Mouse (Mus musculus) hindbrain, embryonic 15.5 days (tissue): ENCODE measurements at regions not wholly inside any gene's neighbourhood (a gene's known extent, or its start where the extent isn't known, plus 50 kb on each side); places are given as distances from the start of the nearest gene placed in this dataset.
A peak's percentile ranks its signal among the peaks of the same experiment; 100 is the strongest.

Experiments used
- ATAC-seq: fragments of 200-750 bp; cut with Nextera tagmentation; 2 replicates; pipeline ENCODE4 v1.8.0; 2017; ENCODE audit warnings: low read depth, moderate number of reproducible peaks, moderate TSS enrichment; ENCODE audit not compliant: low FRiP score
- H3K27ac ChIP-seq: fragments of 300-500 bp; sonication (generic); replicated peaks from 2 replicates; pipeline ENCODE4 v1.5.1; 2015; ENCODE audit warnings: mild to moderate bottlenecking, inconsistent platforms
- H3K27me3 ChIP-seq: fragments of 300-500 bp; sonication (generic); 2 replicates; pipeline ENCODE4 v1.6.1; 2015; ENCODE audit warnings: control low read depth, inconsistent platforms
- H3K36me3 ChIP-seq: fragments of 300-500 bp; sonication (generic); 2 replicates; pipeline ENCODE4 v1.6.1; 2015; ENCODE audit warnings: control low read depth, inconsistent platforms
- H3K4me1 ChIP-seq: fragments of 300-500 bp; sonication (generic); replicated peaks from 2 replicates; pipeline ENCODE4 v1.6.1; 2015; ENCODE audit warnings: control low read depth, inconsistent platforms
- H3K4me2 ChIP-seq: fragments of 300-500 bp; sonication (generic); 2 replicates; pipeline ENCODE4 v1.6.1; 2015; ENCODE audit warnings: moderate library complexity, mild to moderate bottlenecking, inconsistent platforms
- H3K4me3 ChIP-seq: fragments of 300-500 bp; sonication (generic); 2 replicates; pipeline ENCODE4 v1.5.1; 2015; ENCODE audit warnings: mild to moderate bottlenecking, inconsistent platforms
- H3K9ac ChIP-seq: fragments of 300-500 bp; sonication (generic); 2 replicates; pipeline ENCODE4 v1.6.1; 2015; ENCODE audit warnings: inconsistent platforms
- H3K9me3 ChIP-seq: fragments of 300-500 bp; sonication (generic); 2 replicates; pipeline ENCODE4 v1.6.1; 2016; ENCODE audit warnings: control low read depth, inconsistent platforms
- WGBS: fragments of 180-500 bp; shearing (Covaris S2); methylation state at CpG from one replicate; pipeline ENCODE4 v1.1.7; 2015; 5-methylcytosine and 5-hydroxymethylcytosine counted together

DNA sequence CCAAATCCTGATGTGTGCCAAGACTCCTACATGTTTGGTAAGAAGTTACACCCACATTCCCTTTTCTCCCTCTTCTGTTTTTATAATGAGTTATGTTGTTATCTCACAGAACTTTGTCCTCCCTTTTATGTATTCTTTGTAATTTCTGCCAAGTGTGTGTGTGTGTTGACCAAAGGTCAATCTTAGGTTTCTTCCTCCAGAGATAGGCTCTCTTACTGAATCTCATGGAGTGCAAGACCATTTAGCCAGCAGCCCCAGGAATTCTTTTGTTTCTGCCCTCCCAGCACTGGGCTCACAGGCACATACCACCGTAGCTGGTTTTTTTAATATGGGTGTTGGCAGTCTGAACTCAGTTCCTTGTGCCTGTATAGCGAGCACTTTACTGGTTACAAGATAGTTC lies 119.8 kb upstream of the Pmfbp1 start:
- ATAC-seq, result no peak
- Histone ChIP-seq H3K27ac (no peak overlapping the region), H3K36me3 (no peaks in the 10 kb centered on the region), H3K4me1 (no peaks in the 10 kb centered on the region), H3K9ac (no peak overlapping the region), H3K9me3 (no peaks in the 10 kb centered on the region), H3K4me3 (no peak overlapping the region), H3K27me3 (no peaks in the 10 kb centered on the region), H3K4me2 (no peak overlapping the region)
- 77% methylated on average over 2 of the region's 2 CpGs for whole genome bisulfite sequencing

DNA sequence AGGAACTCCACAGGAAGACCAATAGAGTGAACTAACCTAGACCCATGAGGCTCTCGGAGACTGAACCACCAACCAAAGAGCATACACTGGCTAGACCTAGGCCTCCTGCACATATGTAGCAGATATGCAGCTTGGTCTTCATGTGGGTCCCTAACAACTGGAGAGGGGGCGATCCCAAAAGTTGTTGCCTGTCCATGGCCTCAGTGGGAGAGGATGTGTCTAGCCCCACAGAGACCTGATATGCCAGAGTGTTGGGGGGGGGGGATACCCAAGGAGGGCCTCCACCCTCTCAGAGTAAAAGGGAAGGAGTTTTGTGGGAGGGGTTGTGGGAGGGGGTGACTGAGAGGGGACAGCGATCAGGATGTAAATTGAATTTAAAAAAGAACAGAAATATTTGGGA lies 108.9 kb upstream of the Pmfbp1 start:
- Histone ChIP-seq H3K4me1 (no peaks in the 10 kb centered on the region), H3K36me3 (no peaks in the 10 kb centered on the region), H3K4me3 (no peak overlapping the region), H3K9me3 (no peaks in the 10 kb centered on the region), H3K9ac (no peak overlapping the region), H3K4me2 (no peak overlapping the region), H3K27me3 (no peaks in the 10 kb centered on the region), H3K27ac (no peak overlapping the region)
- 94% methylated on average over 3 of the region's 3 CpGs for WGBS
- no peak for ATAC-seq

DNA sequence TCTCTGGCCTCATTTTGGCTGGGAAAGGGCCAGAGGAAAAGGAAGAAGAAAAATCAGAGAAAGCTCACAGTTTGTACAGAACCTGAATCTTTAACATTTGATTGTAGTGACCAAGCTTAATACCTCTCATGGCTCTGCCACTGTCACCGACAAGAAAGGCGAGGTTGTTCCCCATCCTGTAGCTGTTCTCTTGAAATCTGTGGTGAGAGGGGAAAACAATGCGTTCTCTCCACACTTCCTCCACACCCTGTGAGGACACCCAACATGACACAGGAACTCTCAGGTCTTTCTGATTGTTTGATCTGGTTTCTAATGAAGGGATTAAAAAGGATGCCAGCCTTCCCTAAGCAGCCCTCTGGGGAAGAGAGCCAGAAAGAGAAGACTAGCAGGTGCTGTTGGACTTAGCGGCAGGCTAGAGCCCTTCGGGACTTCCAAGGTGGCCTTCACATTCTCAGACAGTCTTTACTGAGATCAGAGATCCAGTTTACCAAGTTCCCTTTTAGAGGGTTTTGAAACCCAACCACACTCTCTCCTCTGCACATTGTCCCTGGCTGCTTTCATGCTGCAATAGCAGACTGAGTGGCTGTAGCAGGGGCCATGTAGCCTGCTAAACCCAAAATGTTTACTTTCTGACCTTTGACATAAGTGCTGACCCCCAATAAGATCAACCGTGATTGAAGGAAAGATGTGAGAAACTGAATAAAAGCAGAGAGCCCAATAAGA lies 98.5 kb upstream of the Pmfbp1 start:
- Histone ChIP-seq H3K27me3 (no peaks in the 10 kb centered on the region), H3K4me3 (no peak overlapping the region), H3K36me3 (no peaks in the 10 kb centered on the region), H3K4me2 (no peak overlapping the region), H3K4me1 (no peaks in the 10 kb centered on the region), H3K9ac (no peak overlapping the region), H3K9me3 (no peaks in the 10 kb centered on the region), H3K27ac (no peak overlapping the region)
- ATAC-seq, result no peak
- WGBS, result 84% methylated on average over 6 of the region's 6 CpGs

DNA sequence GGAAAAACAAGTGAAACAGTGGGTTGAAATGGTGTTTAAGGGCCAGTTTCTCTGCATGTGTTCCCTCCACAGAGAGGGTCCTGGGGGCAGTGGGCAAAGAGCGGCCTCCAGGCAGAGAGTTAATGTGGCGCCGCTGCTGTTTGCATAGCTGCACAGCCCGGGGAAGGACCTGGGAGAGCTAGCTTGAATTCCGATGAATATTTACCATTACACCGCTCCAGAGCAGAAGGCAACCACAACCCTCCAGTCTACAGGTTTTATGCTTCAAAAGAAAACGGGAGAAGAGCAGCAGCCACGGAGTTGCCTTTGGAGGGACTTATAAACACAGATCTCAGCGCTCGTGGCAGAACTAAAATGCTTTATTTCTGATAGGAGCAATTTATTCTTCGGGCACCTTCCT lies 94.2 kb upstream of the Pmfbp1 start:
- 53% methylated on average over 11 of the region's 11 CpGs for WGBS
- Histone ChIP-seq H3K4me3 (no peak overlapping the region), H3K36me3 (no peaks in the 10 kb centered on the region), H3K27ac (peak overlapping the region; percentile 51; the same call in 1 of the 2 replicates), H3K9ac (no peak overlapping the region), H3K9me3 (no peaks in the 10 kb centered on the region), H3K27me3 (no peaks in the 10 kb centered on the region), H3K4me1 (no peaks in the 10 kb centered on the region), H3K4me2 (0 out of 2 replicates have a peak overlapping the region, but pooled peaks have one; percentile 3)
- ATAC-seq, result no peak

DNA sequence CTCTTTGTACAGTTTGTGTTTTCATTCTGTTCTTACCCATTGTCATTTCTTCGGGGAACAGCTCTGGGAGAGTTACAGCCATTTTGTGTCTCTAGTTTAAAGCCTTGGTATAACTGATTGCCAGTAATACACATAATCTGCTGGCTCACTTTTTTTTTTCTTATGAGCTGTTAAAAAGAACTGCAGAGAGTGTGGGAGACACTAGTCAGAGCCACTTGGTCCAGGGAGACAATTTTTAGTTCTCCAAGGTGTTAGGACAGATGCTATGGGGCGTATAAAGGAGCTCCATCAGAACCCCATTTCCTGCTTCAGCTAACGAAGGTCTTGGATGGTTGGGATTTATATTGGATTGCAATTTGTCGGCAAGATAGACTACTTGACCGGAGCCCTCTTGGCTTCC lies 93.6 kb upstream of the Pmfbp1 start:
- H3K4me3 ChIP-seq, result no peak overlapping the region
- H3K4me2 ChIP-seq, result no peak overlapping the region
- H3K27me3 ChIP-seq, result no peaks in the 10 kb centered on the region
- WGBS, result 89% methylated on average over 5 of the region's 5 CpGs
- no peak for ATAC-seq
- no peaks in the 10 kb centered on the region for H3K36me3 ChIP-seq
- no peak overlapping the region for H3K27ac ChIP-seq
- H3K9me3 ChIP-seq, result no peaks in the 10 kb centered on the region
- no peak overlapping the region for H3K9ac ChIP-seq
- no peaks in the 10 kb centered on the region for H3K4me1 ChIP-seq

DNA sequence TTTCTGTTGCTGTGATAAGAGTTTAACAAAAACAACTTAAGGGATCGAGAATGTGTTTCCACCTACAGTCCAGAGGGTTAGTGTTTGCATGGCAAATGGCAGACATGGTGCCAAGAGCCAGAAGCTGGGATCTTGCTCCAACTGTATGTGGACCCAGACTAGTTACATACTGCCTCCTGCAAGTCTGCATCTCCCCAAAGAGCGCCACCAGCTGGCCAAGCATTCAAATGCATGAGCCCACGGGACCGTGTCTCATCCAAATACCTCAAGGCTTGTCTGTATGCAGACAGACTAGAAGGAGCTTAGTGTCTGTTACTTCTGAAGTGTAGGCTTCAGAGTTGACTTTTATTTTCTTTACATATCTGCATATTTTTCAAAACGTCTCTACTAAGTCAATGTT lies 85.9 kb upstream of the Pmfbp1 start:
- Histone ChIP-seq H3K4me1 (no peaks in the 10 kb centered on the region), H3K9ac (no peak overlapping the region), H3K36me3 (no peaks in the 10 kb centered on the region), H3K4me3 (no peak overlapping the region), H3K9me3 (no peaks in the 10 kb centered on the region), H3K27ac (no peak overlapping the region), H3K4me2 (no peak overlapping the region), H3K27me3 (no peaks in the 10 kb centered on the region)
- ATAC-seq, result no peak
- WGBS, result 60% methylated on average over 5 of the region's 5 CpGs

DNA sequence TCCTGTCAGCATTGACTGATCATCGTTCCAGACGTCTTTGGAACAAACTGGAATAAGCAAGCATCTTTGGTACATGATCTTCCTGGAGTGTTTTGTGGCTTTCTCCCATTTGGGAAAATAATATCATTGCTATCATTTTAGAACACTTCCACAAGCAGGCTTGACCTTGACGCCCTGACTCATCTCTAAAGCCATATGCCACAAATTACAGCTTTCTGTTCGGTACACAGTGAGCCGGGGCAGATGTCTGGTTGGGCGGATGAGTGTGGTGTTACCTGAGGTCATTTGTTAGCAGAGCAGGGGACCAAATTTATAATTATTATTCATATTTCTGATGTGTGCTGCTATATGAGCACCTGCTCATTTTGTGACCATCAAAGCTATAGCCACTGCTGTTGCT lies 83.3 kb upstream of the Pmfbp1 start:
- no peaks in the 10 kb centered on the region for H3K9me3 ChIP-seq
- ATAC-seq, result no peak
- H3K27ac ChIP-seq, result no peak overlapping the region
- no peaks in the 10 kb centered on the region for H3K27me3 ChIP-seq
- no peak overlapping the region for H3K4me3 ChIP-seq
- 74% methylated on average over 6 of the region's 6 CpGs for WGBS
- no peak overlapping the region for H3K9ac ChIP-seq
- H3K4me1 ChIP-seq, result peaks cover 3% of the 10 kb centered on the region
- H3K36me3 ChIP-seq, result no peaks in the 10 kb centered on the region
- H3K4me2 ChIP-seq, result no peak overlapping the region

DNA sequence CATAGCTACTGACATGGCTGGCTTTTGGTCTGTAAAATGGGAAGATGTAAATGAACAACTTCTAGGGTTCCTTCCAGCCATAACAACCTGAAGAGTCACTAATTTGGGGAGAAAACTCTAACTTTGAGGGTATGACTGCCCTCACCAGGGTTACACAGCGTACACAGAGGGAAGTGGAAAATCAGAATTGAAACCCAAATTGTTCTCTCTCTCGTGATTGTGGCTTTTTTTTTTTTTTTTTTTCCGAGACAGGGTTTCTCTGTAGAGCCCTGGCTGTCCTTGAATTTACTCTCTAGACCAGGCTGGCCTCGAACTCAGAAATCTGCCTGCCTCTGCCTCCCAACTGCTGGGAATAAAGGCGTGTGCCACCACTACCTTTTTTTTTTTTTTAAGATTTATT lies 80.4 kb upstream of the Pmfbp1 start:
- Histone ChIP-seq H3K36me3 (no peaks in the 10 kb centered on the region), H3K9me3 (no peaks in the 10 kb centered on the region), H3K4me2 (no peak overlapping the region), H3K9ac (no peak overlapping the region), H3K27me3 (no peaks in the 10 kb centered on the region), H3K4me3 (no peak overlapping the region), H3K4me1 (peaks cover 30% of the 10 kb centered on the region), H3K27ac (no peak overlapping the region)
- WGBS, result 85% methylated on average over 5 of the region's 5 CpGs
- ATAC-seq, result no peak

DNA sequence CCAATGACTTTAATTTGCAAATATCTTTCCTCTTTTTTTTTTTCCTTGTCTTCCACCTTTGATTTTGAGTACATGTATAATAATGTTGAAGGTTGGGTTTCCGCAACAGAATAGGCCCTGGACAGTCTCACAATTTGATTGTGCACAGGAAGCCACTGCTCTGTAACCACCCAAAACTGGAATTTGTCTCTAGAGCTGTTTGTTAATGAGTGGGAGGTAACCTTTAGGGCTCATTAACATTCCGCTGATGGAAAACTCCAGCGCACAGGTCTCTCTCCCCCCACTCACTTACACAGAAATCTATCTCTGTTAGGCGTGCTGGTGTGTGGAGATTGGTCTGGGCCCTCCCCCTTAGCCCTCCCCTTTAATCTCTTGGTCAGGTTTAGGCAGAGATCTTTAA lies 78.5 kb upstream of the Pmfbp1 start:
- no peak overlapping the region for H3K4me2 ChIP-seq
- no peak overlapping the region for H3K4me3 ChIP-seq
- H3K27ac ChIP-seq, result peak overlapping the region; percentile 82
- H3K36me3 ChIP-seq, result no peaks in the 10 kb centered on the region
- no peaks in the 10 kb centered on the region for H3K27me3 ChIP-seq
- no peak overlapping the region for H3K9ac ChIP-seq
- WGBS, result 50% methylated on average over 4 of the region's 4 CpGs
- H3K9me3 ChIP-seq, result no peaks in the 10 kb centered on the region
- peak; percentile 27; the same call in 1 of the 2 replicates for ATAC-seq
- H3K4me1 ChIP-seq, result peaks cover 41% of the 10 kb centered on the region

DNA sequence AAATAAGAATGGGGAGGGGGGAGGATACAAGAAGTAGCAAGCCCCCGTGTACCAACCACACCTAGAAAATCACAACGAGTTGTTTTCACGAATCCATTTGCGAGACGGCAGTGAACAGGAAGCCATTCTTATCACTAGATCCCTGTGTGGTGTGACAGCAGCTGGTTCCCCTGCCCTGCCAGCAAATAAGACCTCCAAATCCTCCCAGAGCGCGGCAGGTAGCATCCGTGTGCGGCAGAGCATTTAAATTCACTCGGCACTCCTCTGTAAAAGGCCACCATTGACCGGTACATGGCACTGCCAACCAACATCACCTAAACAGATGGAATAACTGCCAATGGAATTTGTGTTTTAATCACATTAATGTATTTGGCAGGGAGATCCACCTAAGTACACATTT lies 77.9 kb upstream of the Pmfbp1 start:
- no peaks in the 10 kb centered on the region for H3K9me3 ChIP-seq
- no peak for ATAC-seq
- H3K36me3 ChIP-seq, result no peaks in the 10 kb centered on the region
- 0 out of 2 replicates have a peak overlapping the region, but pooled peaks have one; percentile 39 for H3K4me2 ChIP-seq
- peak overlapping the region; percentile 82 for H3K27ac ChIP-seq
- H3K4me3 ChIP-seq, result no peak overlapping the region
- no peak overlapping the region for H3K9ac ChIP-seq
- H3K27me3 ChIP-seq, result no peaks in the 10 kb centered on the region
- WGBS, result 40% methylated on average over 11 of the region's 11 CpGs
- H3K4me1 ChIP-seq, result peaks cover 41% of the 10 kb centered on the region

DNA sequence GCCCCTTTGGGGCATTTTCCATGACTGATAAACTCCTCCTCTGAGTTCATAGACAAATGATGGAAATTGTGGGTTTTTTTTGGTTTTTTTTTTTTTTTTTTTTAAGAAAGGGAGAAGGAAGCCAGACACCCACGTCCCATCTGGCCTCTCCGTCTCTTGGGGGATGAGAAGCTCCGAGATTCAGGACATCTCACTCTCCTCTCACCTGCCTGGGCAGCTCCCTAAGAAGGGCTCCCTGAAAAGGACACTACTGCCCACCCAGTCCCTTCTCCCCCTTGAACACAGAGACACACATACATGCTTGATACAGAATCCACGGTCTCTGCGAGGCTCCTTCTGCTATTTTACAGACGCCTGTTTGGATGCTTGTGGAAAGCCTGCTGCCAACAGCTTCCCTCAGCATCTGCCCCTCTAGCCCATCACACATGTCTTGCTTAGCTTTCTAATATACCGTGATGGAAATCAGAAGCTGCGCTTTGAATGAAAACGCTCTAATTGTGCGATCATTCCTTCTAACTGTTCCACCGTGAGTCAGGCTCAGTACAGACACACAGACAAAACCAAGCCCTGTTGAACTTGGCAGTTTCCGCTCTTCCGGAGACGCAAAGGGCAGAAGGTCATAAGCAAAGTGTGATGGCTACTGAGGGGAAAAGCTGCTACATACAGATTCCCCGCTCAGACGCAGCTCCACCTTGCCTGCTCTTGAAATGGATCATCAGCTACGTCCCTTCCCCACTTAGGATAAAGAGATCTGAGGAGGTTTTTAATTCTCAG lies 77.3 kb upstream of the Pmfbp1 start:
- Histone ChIP-seq H3K36me3 (no peaks in the 10 kb centered on the region), H3K27ac (peak overlapping the region; percentile 82), H3K9ac (no peak overlapping the region), H3K4me2 (peak overlapping the region; percentile 39), H3K4me1 (peaks cover 41% of the 10 kb centered on the region), H3K4me3 (no peak overlapping the region), H3K27me3 (no peaks in the 10 kb centered on the region), H3K9me3 (no peaks in the 10 kb centered on the region)
- ATAC-seq, result peak; percentile 39; the same call in 1 of the 2 replicates
- WGBS, result 40% methylated on average over 17 of the region's 17 CpGs

DNA sequence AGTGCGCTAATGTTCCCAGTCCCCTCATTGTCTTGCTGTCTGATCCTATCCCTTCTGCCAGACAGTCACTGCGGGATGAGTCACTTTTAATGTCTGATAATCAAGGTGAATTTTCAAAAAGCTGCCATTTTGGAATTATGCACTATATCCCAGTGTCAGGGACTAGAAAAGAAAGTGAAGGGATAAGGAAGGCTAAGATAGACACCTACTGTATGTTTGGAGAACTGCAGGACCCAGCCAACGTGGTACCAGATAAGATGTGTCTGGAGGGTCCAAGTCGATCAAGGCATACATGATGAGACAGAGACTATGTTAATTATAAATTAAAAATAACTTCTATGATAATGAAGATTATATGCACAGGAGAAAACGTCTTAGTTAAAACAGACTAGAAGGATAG lies 76.6 kb upstream of the Pmfbp1 start:
- Histone ChIP-seq H3K36me3 (no peaks in the 10 kb centered on the region), H3K27ac (peak overlapping the region; percentile 82), H3K9me3 (no peaks in the 10 kb centered on the region), H3K9ac (no peak overlapping the region), H3K27me3 (no peaks in the 10 kb centered on the region), H3K4me1 (peaks cover 41% of the 10 kb centered on the region), H3K4me2 (peak overlapping the region; percentile 39), H3K4me3 (no peak overlapping the region)
- WGBS, result 23% methylated on average over 5 of the region's 5 CpGs
- ATAC-seq, result peak; percentile 81; the same call in 1 of the 2 replicates
